Mouse (Mus musculus): ENCODE measurements at regions not wholly inside any gene's neighbourhood (a gene's known extent, or its start where the extent isn't known, plus 50 kb on each side); places are given as distances from the start of the nearest gene placed in this dataset.

GRCm38 (mm10) chr4:152997251-152997650 lies 485.4 kb downstream of the Ajap1 start:
- Histone ChIP-seq H3K27ac (ENCODE audit: low read length) (no peak overlapping the region), H3K4me2 (ENCODE audit: low read depth, low read length) (no peak overlapping the region), H3K9me3 (ENCODE audit: control insufficient read depth, low read length) (no peaks in the 10 kb centered on the region), H3K27me3 (ENCODE audit: control insufficient read depth, insufficient read depth, low read depth, low read length) (no peaks in the 10 kb centered on the region), H3K36me3 (ENCODE audit: control insufficient read depth, insufficient read depth, low read length) (no peaks in the 10 kb centered on the region), H3K4me3 (ENCODE audit: low read length) (no peak overlapping the region), H3K9ac (ENCODE audit: low read length) (no peak overlapping the region), H3K4me1 (replicated peaks; ENCODE audit: control insufficient read depth, insufficient read depth, low read length) (no peaks in the 10 kb centered on the region)
- 62% methylated on average over 5 of the region's 5 CpGs for WGBS
- no peak for ATAC-seq (ENCODE audit: low read depth)

- no peak for ATAC-seq (ENCODE audit: low read depth)
- Histone ChIP-seq H3K4me3 (ENCODE audit: low read length) (no peak overlapping the region), H3K9ac (ENCODE audit: low read length) (no peak overlapping the region), H3K27me3 (ENCODE audit: control insufficient read depth, insufficient read depth, low read depth, low read length) (no peaks in the 10 kb centered on the region), H3K36me3 (ENCODE audit: control insufficient read depth, insufficient read depth, low read length) (no peaks in the 10 kb centered on the region), H3K4me1 (replicated peaks; ENCODE audit: control insufficient read depth, insufficient read depth, low read length) (no peaks in the 10 kb centered on the region), H3K9me3 (ENCODE audit: control insufficient read depth, low read length) (no peaks in the 10 kb centered on the region), H3K4me2 (ENCODE audit: low read depth, low read length) (no peak overlapping the region), H3K27ac (ENCODE audit: low read length) (no peak overlapping the region)
- WGBS, result 65% methylated on average over 2 of the region's 2 CpGs
Observed at GRCm38 (mm10) chr4:152996641-152997040, 486.0 kb downstream of the Ajap1 start.

- H3K4me3 ChIP-seq (ENCODE audit: low read length), result no peak overlapping the region
- no peak overlapping the region for H3K4me2 ChIP-seq (ENCODE audit: low read depth, low read length)
- no peaks in the 10 kb centered on the region for H3K36me3 ChIP-seq (ENCODE audit: control insufficient read depth, insufficient read depth, low read length)
- H3K27ac ChIP-seq (ENCODE audit: low read length), result no peak overlapping the region
- ATAC-seq (ENCODE audit: low read depth), result no peak
- no peaks in the 10 kb centered on the region for H3K27me3 ChIP-seq (ENCODE audit: control insufficient read depth, insufficient read depth, low read depth, low read length)
- no peaks in the 10 kb centered on the region for H3K9me3 ChIP-seq (ENCODE audit: control insufficient read depth, low read length)
- H3K4me1 ChIP-seq (replicated peaks; ENCODE audit: control insufficient read depth, insufficient read depth, low read length), result no peaks in the 10 kb centered on the region
- no peak overlapping the region for H3K9ac ChIP-seq (ENCODE audit: low read length)
- WGBS, result 38% methylated on average over 5 of the region's 5 CpGs
Observed at GRCm38 (mm10) chr4:152995052-152995595, 487.5 kb downstream of the Ajap1 start.

- ATAC-seq (ENCODE audit: low read depth), result no peak
- Histone ChIP-seq H3K4me2 (ENCODE audit: low read depth, low read length) (no peak overlapping the region), H3K4me3 (ENCODE audit: low read length) (no peak overlapping the region), H3K9ac (ENCODE audit: low read length) (no peak overlapping the region), H3K36me3 (ENCODE audit: control insufficient read depth, insufficient read depth, low read length) (no peaks in the 10 kb centered on the region), H3K4me1 (replicated peaks; ENCODE audit: control insufficient read depth, insufficient read depth, low read length) (no peaks in the 10 kb centered on the region), H3K9me3 (ENCODE audit: control insufficient read depth, low read length) (no peaks in the 10 kb centered on the region), H3K27ac (ENCODE audit: low read length) (no peak overlapping the region), H3K27me3 (ENCODE audit: control insufficient read depth, insufficient read depth, low read depth, low read length) (no peaks in the 10 kb centered on the region)
- 64% methylated on average over 3 of the region's 3 CpGs for WGBS
Observed at GRCm38 (mm10) chr4:152994206-152994605, 488.4 kb downstream of the Ajap1 start.

GRCm38 (mm10) chr4:152990266-152990665 lies 492.3 kb downstream of the Ajap1 start:
- no peaks in the 10 kb centered on the region for H3K9me3 ChIP-seq (ENCODE audit: control insufficient read depth, low read length)
- H3K4me3 ChIP-seq (ENCODE audit: low read length), result no peak overlapping the region
- no peak overlapping the region for H3K4me2 ChIP-seq (ENCODE audit: low read depth, low read length)
- no peak overlapping the region for H3K9ac ChIP-seq (ENCODE audit: low read length)
- no peaks in the 10 kb centered on the region for H3K4me1 ChIP-seq (replicated peaks; ENCODE audit: control insufficient read depth, insufficient read depth, low read length)
- no peaks in the 10 kb centered on the region for H3K36me3 ChIP-seq (ENCODE audit: control insufficient read depth, insufficient read depth, low read length)
- no peak overlapping the region for H3K27ac ChIP-seq (ENCODE audit: low read length)
- H3K27me3 ChIP-seq (ENCODE audit: control insufficient read depth, insufficient read depth, low read depth, low read length), result no peaks in the 10 kb centered on the region
- ATAC-seq (ENCODE audit: low read depth), result no peak
- WGBS, result 66% methylated on average over 5 of the region's 5 CpGs

GRCm38 (mm10) chr4:152987726-152988125 lies 494.9 kb downstream of the Ajap1 start:
- no peaks in the 10 kb centered on the region for H3K4me1 ChIP-seq (replicated peaks; ENCODE audit: control insufficient read depth, insufficient read depth, low read length)
- ATAC-seq (ENCODE audit: low read depth), result no peak
- no peaks in the 10 kb centered on the region for H3K27me3 ChIP-seq (ENCODE audit: control insufficient read depth, insufficient read depth, low read depth, low read length)
- H3K4me3 ChIP-seq (ENCODE audit: low read length), result no peak overlapping the region
- H3K9ac ChIP-seq (ENCODE audit: low read length), result no peak overlapping the region
- 59% methylated on average over 4 of the region's 4 CpGs for WGBS
- H3K36me3 ChIP-seq (ENCODE audit: control insufficient read depth, insufficient read depth, low read length), result no peaks in the 10 kb centered on the region
- no peaks in the 10 kb centered on the region for H3K9me3 ChIP-seq (ENCODE audit: control insufficient read depth, low read length)
- H3K27ac ChIP-seq (ENCODE audit: low read length), result no peak overlapping the region
- no peak overlapping the region for H3K4me2 ChIP-seq (ENCODE audit: low read depth, low read length)

- Histone ChIP-seq H3K9me3 (ENCODE audit: control insufficient read depth, low read length) (no peaks in the 10 kb centered on the region), H3K4me1 (replicated peaks; ENCODE audit: control insufficient read depth, insufficient read depth, low read length) (no peaks in the 10 kb centered on the region), H3K9ac (ENCODE audit: low read length) (no peak overlapping the region), H3K4me3 (ENCODE audit: low read length) (no peak overlapping the region), H3K36me3 (ENCODE audit: control insufficient read depth, insufficient read depth, low read length) (no peaks in the 10 kb centered on the region), H3K27me3 (ENCODE audit: control insufficient read depth, insufficient read depth, low read depth, low read length) (no peaks in the 10 kb centered on the region), H3K4me2 (ENCODE audit: low read depth, low read length) (no peak overlapping the region), H3K27ac (ENCODE audit: low read length) (no peak overlapping the region)
- 66% methylated on average over 8 of the region's 8 CpGs for WGBS
- no peak for ATAC-seq (ENCODE audit: low read depth)
Observed at GRCm38 (mm10) chr4:152975012-152975675, 497.5 kb upstream of the Kcnab2 start.

- Histone ChIP-seq H3K4me3 (ENCODE audit: low read length) (no peak overlapping the region), H3K9ac (ENCODE audit: low read length) (no peak overlapping the region), H3K4me1 (replicated peaks; ENCODE audit: control insufficient read depth, insufficient read depth, low read length) (no peaks in the 10 kb centered on the region), H3K27ac (ENCODE audit: low read length) (no peak overlapping the region), H3K27me3 (ENCODE audit: control insufficient read depth, insufficient read depth, low read depth, low read length) (no peaks in the 10 kb centered on the region), H3K9me3 (ENCODE audit: control insufficient read depth, low read length) (no peaks in the 10 kb centered on the region), H3K36me3 (ENCODE audit: control insufficient read depth, insufficient read depth, low read length) (no peaks in the 10 kb centered on the region), H3K4me2 (ENCODE audit: low read depth, low read length) (no peak overlapping the region)
- ATAC-seq (ENCODE audit: low read depth), result no peak
- WGBS, result 71% methylated on average over 6 of the region's 6 CpGs
Observed at GRCm38 (mm10) chr4:152963001-152963400, 485.3 kb upstream of the Kcnab2 start.

- Histone ChIP-seq H3K4me1 (replicated peaks; ENCODE audit: control insufficient read depth, insufficient read depth, low read length) (no peaks in the 10 kb centered on the region), H3K27me3 (ENCODE audit: control insufficient read depth, insufficient read depth, low read depth, low read length) (no peaks in the 10 kb centered on the region), H3K9me3 (ENCODE audit: control insufficient read depth, low read length) (no peaks in the 10 kb centered on the region), H3K27ac (ENCODE audit: low read length) (no peak overlapping the region), H3K4me2 (ENCODE audit: low read depth, low read length) (no peak overlapping the region), H3K9ac (ENCODE audit: low read length) (no peak overlapping the region), H3K4me3 (ENCODE audit: low read length) (no peak overlapping the region), H3K36me3 (ENCODE audit: control insufficient read depth, insufficient read depth, low read length) (no peaks in the 10 kb centered on the region)
- no peak for ATAC-seq (ENCODE audit: low read depth)
Observed at GRCm38 (mm10) chr4:152962165-152962564, 484.5 kb upstream of the Kcnab2 start.

GRCm38 (mm10) chr4:152961677-152962076 lies 484.0 kb upstream of the Kcnab2 start:
- no peaks in the 10 kb centered on the region for H3K27me3 ChIP-seq (ENCODE audit: control insufficient read depth, insufficient read depth, low read depth, low read length)
- no peak overlapping the region for H3K4me3 ChIP-seq (ENCODE audit: low read length)
- H3K36me3 ChIP-seq (ENCODE audit: control insufficient read depth, insufficient read depth, low read length), result no peaks in the 10 kb centered on the region
- no peaks in the 10 kb centered on the region for H3K9me3 ChIP-seq (ENCODE audit: control insufficient read depth, low read length)
- H3K4me2 ChIP-seq (ENCODE audit: low read depth, low read length), result no peak overlapping the region
- WGBS, result 89% methylated on average over 4 of the region's 4 CpGs
- no peak overlapping the region for H3K9ac ChIP-seq (ENCODE audit: low read length)
- no peak for ATAC-seq (ENCODE audit: low read depth)
- H3K27ac ChIP-seq (ENCODE audit: low read length), result no peak overlapping the region
- H3K4me1 ChIP-seq (replicated peaks; ENCODE audit: control insufficient read depth, insufficient read depth, low read length), result no peaks in the 10 kb centered on the region
